In the genomic region with DNA sequence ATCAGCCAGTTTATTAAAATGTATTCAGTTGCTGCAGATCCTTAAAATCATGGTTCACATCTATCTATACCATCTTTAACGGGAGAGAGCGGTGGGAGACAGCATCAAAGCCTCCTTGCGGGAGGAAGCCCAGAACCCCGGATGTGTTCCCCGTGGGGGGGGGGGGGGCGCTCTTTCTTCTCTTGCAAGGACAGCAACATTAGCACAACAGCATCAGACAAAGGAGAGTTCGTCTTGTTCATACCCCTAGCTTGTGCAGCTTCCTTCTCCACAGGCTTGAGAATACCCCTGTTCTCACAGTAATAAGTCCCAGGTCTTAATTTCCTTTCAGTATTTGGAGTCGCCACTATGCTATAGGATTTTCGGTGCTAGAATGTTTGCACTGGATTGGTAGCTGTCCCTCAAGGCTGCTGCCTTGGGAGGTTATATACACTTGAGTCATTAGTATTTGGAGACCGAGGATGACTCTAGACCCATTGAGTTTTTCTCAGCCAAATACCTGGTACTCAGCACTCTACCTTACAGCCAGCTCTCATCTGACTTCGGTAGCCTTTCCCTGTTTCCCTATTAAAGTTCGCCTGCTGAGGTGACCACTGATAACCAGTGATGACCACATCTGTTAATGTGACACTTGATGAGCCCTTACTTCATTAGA, we compare ENCODE assay signal across 7 mouse cellular contexts.
A peak's percentile ranks its signal among the peaks of the same experiment; 100 is the strongest.
DNase-seq lines count a peak whose midpoint lies in the region; ATAC-seq lines count a peak whose summit lies in the region.

No protein-coding gene starts in this region.

- ATAC-seq in lung, embryonic 15.5 days (ENCODE audit: borderline replicate concordance, extremely low read depth, low FRiP score, low TSS enrichment) = no peak; the same call in 1 of the 2 replicates
- ATAC-seq in forebrain, embryonic 14.5 days = peak; percentile 18; the same call in 1 of the 2 replicates
- 0 out of 2 replicates have a peak, but pooled peaks have one; percentile 31 for ATAC-seq in limb, embryonic 12.5 days (ENCODE audit: insufficient number of reproducible peaks, insufficient read depth, low FRiP score, low TSS enrichment, low read depth)

- H3K4me3 ChIP-seq in lung, embryonic 15.5 days = no peak overlapping the region
- 0 out of 2 replicates have a peak overlapping the region, but pooled peaks have one; percentile 1 for H3K4me3 ChIP-seq in forebrain, embryonic 14.5 days (ENCODE audit: low read depth, low read length)
- no peak overlapping the region for H3K4me3 ChIP-seq in limb, embryonic 12.5 days (replicated peaks)

- no peak for DNase-seq in lung, postnatal 25 days (ENCODE audit: low spot score)
- DNase-seq in forebrain, embryonic 14.5 days (ENCODE audit: low spot score) = no peak
- peak; percentile 22 for DNase-seq in retina, embryonic 14.5 days (ENCODE audit: low spot score)
- no peak for DNase-seq in T-cell, adult 2 months (ENCODE audit: low spot score)
- no peak for DNase-seq in gastrocnemius, postnatal 14 days

- peak overlapping the region; percentile 19; the same call in 1 of the 2 replicates for H3K27ac ChIP-seq in lung, embryonic 15.5 days
- H3K27ac ChIP-seq in forebrain, embryonic 14.5 days (ENCODE audit: low read depth, low read length) = peak overlapping the region; percentile 27; the same call in 1 of the 2 replicates
- H3K27ac ChIP-seq in limb, embryonic 12.5 days = no peak overlapping the region

- H3K4me2 ChIP-seq in lung, embryonic 15.5 days = peak overlapping the region; percentile 3; the same call in 1 of the 2 replicates
- H3K4me2 ChIP-seq in forebrain, embryonic 14.5 days (ENCODE audit: low read length) = peak overlapping the region; percentile 42
- H3K4me2 ChIP-seq in limb, embryonic 12.5 days = no peak overlapping the region

- no peaks in the 10 kb centered on the region for H3K36me3 ChIP-seq in lung, embryonic 15.5 days
- no peaks in the 10 kb centered on the region for H3K36me3 ChIP-seq in forebrain, embryonic 14.5 days (ENCODE audit: control insufficient read depth, insufficient read depth, low read length)
- H3K36me3 ChIP-seq in limb, embryonic 12.5 days = no peaks in the 10 kb centered on the region

- no peaks in the 10 kb centered on the region for H3K9me3 ChIP-seq in lung, embryonic 15.5 days
- H3K9me3 ChIP-seq in forebrain, embryonic 14.5 days (replicated peaks; ENCODE audit: control insufficient read depth, low read length) = no peaks in the 10 kb centered on the region
- no peaks in the 10 kb centered on the region for H3K9me3 ChIP-seq in limb, embryonic 12.5 days

- no peaks in the 10 kb centered on the region for H3K27me3 ChIP-seq in lung, embryonic 15.5 days
- H3K27me3 ChIP-seq in forebrain, embryonic 14.5 days (replicated peaks; ENCODE audit: control insufficient read depth, insufficient read depth, low read length) = no peaks in the 10 kb centered on the region
- no peaks in the 10 kb centered on the region for H3K27me3 ChIP-seq in limb, embryonic 12.5 days

- H3K4me1 ChIP-seq in lung, embryonic 15.5 days = peaks cover 34% of the 10 kb centered on the region
- peaks cover 32% of the 10 kb centered on the region for H3K4me1 ChIP-seq in forebrain, embryonic 14.5 days (ENCODE audit: control insufficient read depth, insufficient read depth, low read length)
- H3K4me1 ChIP-seq in limb, embryonic 12.5 days (replicated peaks) = peaks cover 19% of the 10 kb centered on the region

- intact Hi-C loops in gastrocnemius, postnatal 14 days (cut with DNase I; ENCODE audit: low total_unique reads) = no loop called here

- 28% methylated on average over 12 of the region's 12 CpGs for WGBS in lung, embryonic 15.5 days
- WGBS in forebrain, embryonic 14.5 days = 19% methylated on average over 12 of the region's 12 CpGs
- 29% methylated on average over 12 of the region's 12 CpGs for WGBS in limb, embryonic 12.5 days

- no peak overlapping the region for H3K9ac ChIP-seq in lung, embryonic 15.5 days
- H3K9ac ChIP-seq in forebrain, embryonic 14.5 days (ENCODE audit: low read length) = no peak overlapping the region; the same call in 1 of the 2 replicates
- no peak overlapping the region for H3K9ac ChIP-seq in limb, embryonic 12.5 days (replicated peaks)
